Mouse (Mus musculus) urinary bladder, postnatal 4 days (tissue): ENCODE measurements around the gene Fbxo21.

Source experiments
- DNase-seq, 2 experiments: peaks; one replicate each; pipeline ENCODE4 v3.0.0; 2021 to 2022; ENCODE audit warnings: low spot score in 2 of 2

Gene Fbxo21

GRCm38 (mm10) chr5:118023053-118023452 lies 46.5 kb downstream of the Fbxo21 start:
- no peak for DNase-seq

GRCm38 (mm10) chr5:118025880-118026279 lies 49.4 kb downstream of the Fbxo21 start:
- DNase-seq, result no peak

- DNase-seq, result no peak
These were observed 49.8 kb downstream of the Fbxo21 start for GRCm38 (mm10) chr5:118026343-118026742.

GRCm38 (mm10) chr5:118027101-118027697 lies 50.7 kb downstream of the Fbxo21 start:
- DNase-seq, result no peak

- no peak for DNase-seq
These were observed 51.2 kb downstream of the Fbxo21 start, which contains the start of gene Tesc for GRCm38 (mm10) chr5:118027698-118028190. TSS of gene Tesc (plus strand) at chr5:118027743.

- no peak for DNase-seq
These were observed 51.9 kb downstream of the Fbxo21 start for GRCm38 (mm10) chr5:118028191-118029034.

GRCm38 (mm10) chr5:118029035-118029408 lies 52.5 kb downstream of the Fbxo21 start:
- no peak for DNase-seq

GRCm38 (mm10) chr5:118029420-118029819 lies 52.9 kb downstream of the Fbxo21 start:
- DNase-seq, result no peak

- no peak for DNase-seq
These were observed 53.6 kb downstream of the Fbxo21 start for GRCm38 (mm10) chr5:118030022-118030675.

GRCm38 (mm10) chr5:118031059-118031458 lies 54.5 kb downstream of the Fbxo21 start:
- DNase-seq, result no peak

- no peak for DNase-seq
These were observed 55.0 kb downstream of the Fbxo21 start for GRCm38 (mm10) chr5:118031508-118031907.

GRCm38 (mm10) chr5:118033328-118033727 lies 56.8 kb downstream of the Fbxo21 start:
- no peak for DNase-seq

- DNase-seq, result no peak
These were observed 57.2 kb downstream of the Fbxo21 start for GRCm38 (mm10) chr5:118033740-118034139.

- DNase-seq, result no peak
These were observed 58.1 kb downstream of the Fbxo21 start for GRCm38 (mm10) chr5:118034632-118035031.

GRCm38 (mm10) chr5:118035786-118036185 lies 59.3 kb downstream of the Fbxo21 start:
- no peak for DNase-seq

GRCm38 (mm10) chr5:118036888-118037797 lies 60.6 kb downstream of the Fbxo21 start:
- no peak for DNase-seq

- DNase-seq, result no peak
These were observed 61.4 kb downstream of the Fbxo21 start for GRCm38 (mm10) chr5:118037798-118038484.

- DNase-seq, result no peak
These were observed 62.7 kb downstream of the Fbxo21 start for GRCm38 (mm10) chr5:118039241-118039668.

- no peak for DNase-seq
These were observed 66.1 kb downstream of the Fbxo21 start for GRCm38 (mm10) chr5:118042599-118042998.

- no peak for DNase-seq
These were observed 67.2 kb downstream of the Fbxo21 start for GRCm38 (mm10) chr5:118043761-118044160.

- no peak for DNase-seq
These were observed 68.4 kb downstream of the Fbxo21 start for GRCm38 (mm10) chr5:118044907-118045306.
